28 mouse cellular contexts compared by ENCODE assay signal in the genomic region with DNA sequence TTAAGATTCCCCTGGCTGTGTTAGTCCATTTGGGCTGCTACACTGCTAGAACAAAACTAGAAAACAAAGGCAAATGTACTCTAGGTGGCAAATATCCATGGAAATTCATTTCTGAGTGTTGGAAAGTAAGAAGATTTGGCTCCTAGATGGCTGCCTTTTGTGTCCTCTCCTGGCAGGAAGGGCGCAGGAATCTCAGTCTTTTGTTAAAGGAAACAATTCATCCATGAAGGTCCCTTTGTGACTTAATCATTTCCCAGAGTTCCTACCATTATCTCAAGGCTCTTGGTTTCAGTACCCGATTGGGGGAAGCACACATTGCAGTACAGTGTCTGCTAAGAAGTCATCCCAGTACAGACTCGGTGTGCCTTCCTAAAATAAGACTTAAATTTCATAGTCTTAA. TPM values are rescaled to one million over a fixed set of nuclear protein-coding genes. Genes with fewer than 3 reads are reported as not detected.
A peak's percentile ranks its signal among the peaks of the same experiment; 100 is the strongest.
DNase-seq lines count a peak whose midpoint lies in the region; ATAC-seq and TF ChIP-seq lines count a peak whose summit lies in the region.
"Had no signal": no experiment of that assay in that cellular context is flagged by ENCODE, and none has a peak within 500 bp of the region (broad histone marks: within the 10 kb centered on the region; RNA-seq: fewer than 3 reads in every experiment).

No protein-coding gene starts in this region.

- H3K36me3 ChIP-seq in lung, postnatal 0 days (ENCODE audit: insufficient read depth, low read length): peaks cover 11% of the 10 kb centered on the region
- H3K36me3 ChIP-seq in ES-E14 (ENCODE audit: control insufficient read depth, insufficient read depth, low read length, poor library complexity, severe bottlenecking): peaks cover 5% of the 10 kb centered on the region

- no peaks in the 10 kb centered on the region for H3K4me1 ChIP-seq in lung, postnatal 0 days (ENCODE audit: insufficient read depth, low read depth, low read length)
- H3K4me1 ChIP-seq in ES-E14 (ENCODE audit: control insufficient read depth in 2 of 2, insufficient read depth in 2 of 2, low read length in 2 of 2, poor library complexity in 1 of 2): no peaks in the 10 kb centered on the region
- H3K4me1 ChIP-seq: embryonic facial prominence, embryonic 15.5 days; forebrain, embryonic 12.5 days; heart, embryonic 12.5 days had no signal

- no peak for TF ChIP-seq CTCF in lung, postnatal 0 days (IDR thresholded peaks at IDR 0.05)

- H3K9ac ChIP-seq in lung, postnatal 0 days (replicated peaks; ENCODE audit: low read depth): no peak overlapping the region
- no peak overlapping the region for H3K9ac ChIP-seq in ES-E14 (ENCODE audit: insufficient read depth, low read depth, low read length, poor library complexity, severe bottlenecking)
- H3K9ac ChIP-seq: embryonic facial prominence, embryonic 15.5 days; forebrain, embryonic 12.5 days; forebrain, postnatal 0 days; heart, embryonic 12.5 days had no signal

- H3K4me2 ChIP-seq in lung, postnatal 0 days (replicated peaks; ENCODE audit: low read depth, low read length): no peak overlapping the region
- H3K4me2 ChIP-seq: embryonic facial prominence, embryonic 15.5 days; forebrain, embryonic 12.5 days; heart, embryonic 12.5 days had no signal

- no peak for DNase-seq in lung, postnatal 0 days (ENCODE audit: low spot score)
- DNase-seq in lung, postnatal 25 days (ENCODE audit: low spot score): no peak
- DNase-seq in ES-E14 (ENCODE audit: low read depth, low spot score) (peak; percentile 28), R1 (ENCODE audit: low read depth, low spot score) (peak; percentile 81)
- DNase-seq in embryo, embryonic 11 days: peak; percentile 7
- no peak for DNase-seq in gastrocnemius, postnatal 25 days
- DNase-seq: adrenal gland, adult 2 months; adrenal gland, postnatal 36 days; cerebellum, adult 2 months; cerebellum, postnatal 10 days; forebrain, postnatal 0 days; gastrocnemius, postnatal 14 days had no signal

- peak; percentile 28; the same call in 1 of the 2 replicates for ATAC-seq in lung, postnatal 0 days
- ATAC-seq in erythroid progenitor cell, adult 5-6 weeks (replicated peaks; ENCODE audit: low FRiP score, poor library complexity, severe bottlenecking): no peak
- ATAC-seq: forebrain, postnatal 0 days; hindbrain, embryonic 16.5 days; inflammation-experienced regulatory T-cells, adult 6 months; intestine, postnatal 0 days had no signal

- in situ Hi-C loops in ES-E14 (cut with MboI; ENCODE audit: low sequenced_read_pairs in 2 of 2, unreplicated experiment in 2 of 2): no loop called here

- WGBS in lung, postnatal 0 days: 79% methylated on average over 3 of the region's 3 CpGs

- H3K9me3 ChIP-seq in lung, postnatal 0 days (ENCODE audit: low read length): no peaks in the 10 kb centered on the region
- H3K9me3 ChIP-seq in ES-E14 (ENCODE audit: control insufficient read depth, insufficient read depth, low read depth, low read length): no peaks in the 10 kb centered on the region
- H3K9me3 ChIP-seq: embryonic facial prominence, embryonic 15.5 days; forebrain, embryonic 12.5 days; G1E; heart, embryonic 12.5 days had no signal

- no peaks in the 10 kb centered on the region for H3K27me3 ChIP-seq in lung, postnatal 0 days (replicated peaks; ENCODE audit: insufficient read depth, low read length)
- H3K27me3 ChIP-seq: embryonic facial prominence, embryonic 15.5 days; forebrain, embryonic 12.5 days; heart, embryonic 12.5 days had no signal

- H3K4me3 ChIP-seq in lung, postnatal 0 days (ENCODE audit: low read depth, low read length): no peak overlapping the region
- H3K4me3 ChIP-seq in ES-E14 (ENCODE audit: insufficient read depth in 1 of 2, low read depth in 1 of 2, low read length in 2 of 2, poor library complexity in 1 of 2, severe bottlenecking in 1 of 2): no peak overlapping the region
- H3K4me3 ChIP-seq: embryonic facial prominence, embryonic 15.5 days; erythroblast, embryonic 14.5 days; forebrain, embryonic 12.5 days; heart, embryonic 12.5 days had no signal

- H3K27ac ChIP-seq in lung, postnatal 0 days (ENCODE audit: low read length): no peak overlapping the region
- no peak overlapping the region for H3K27ac ChIP-seq in ES-E14 (ENCODE audit: insufficient read depth, low read depth, low read length, poor library complexity, severe bottlenecking)
- H3K27ac ChIP-seq: embryonic facial prominence, embryonic 15.5 days; forebrain, embryonic 12.5 days had no signal

- no peak for TF ChIP-seq EP300 in lung, postnatal 0 days (IDR thresholded peaks at IDR 0.05)

TF ChIP-seq in ES-E14, 5 proteins besides CTCF, POLR2A, EP300 and RAD21:
- TF ChIP-seq ZC3H11A (IDR thresholded peaks at IDR 0.05; ENCODE audit: borderline replicate concordance, low read depth, low read length) (no peak), CHD2 (IDR thresholded peaks at IDR 0.05; ENCODE audit: low read depth, low read length) (no peak), ZNF384 (IDR thresholded peaks at IDR 0.05; ENCODE audit: low read depth, low read length) (no peak)

RNA-seq across cellular contexts. Expression of gene Erlin1, which starts 16.7 kb away (rescaled TPM):
- polyA plus RNA-seq in lung, postnatal 0 days (2015; fragmentation: Nextera tagmentation; extraction: Ambion mirVana): 22.7 and 26.9 TPM in 2 replicates
- total RNA-seq in ES-E14 (2012; rRNA removed): 20.9 and 22.7 TPM in 2 replicates
- total RNA-seq in erythroid progenitor cell, adult 5-6 weeks (2015; ENCODE audit: low replicate concordance): 6.3 and 10.5 TPM in 2 replicates
- 1.9 and 2.7 TPM in 2 replicates for total RNA-seq in erythroid progenitor cell, adult 5-6 weeks (2017; ENCODE audit: low replicate concordance)
- 1 to 10 TPM; 3.4 to 4.8 TPM for total RNA-seq in gastrocnemius, postnatal 25 days (2021)

RNA-seq across cellular contexts. Expression of gene Chuk, which starts 21.0 kb away (rescaled TPM):
- polyA plus RNA-seq in lung, postnatal 0 days (2015; fragmentation: Nextera tagmentation; extraction: Ambion mirVana): 32.8 and 33.4 TPM in 2 replicates
- 52.9 and 57.4 TPM in 2 replicates for total RNA-seq in ES-E14 (2012; rRNA removed)
- total RNA-seq in erythroid progenitor cell, adult 5-6 weeks (2015; ENCODE audit: low replicate concordance): 37.1 and 52.8 TPM in 2 replicates
- 64.1 and 90.7 TPM in 2 replicates for total RNA-seq in erythroid progenitor cell, adult 5-6 weeks (2017; ENCODE audit: low replicate concordance)
- 10 to 100 TPM; 14.9 to 17.4 TPM for total RNA-seq in gastrocnemius, postnatal 25 days (2021)

RNA-seq across cellular contexts. Expression of gene Cwf19l1, which starts 49.4 kb away (rescaled TPM):
- 14.2 and 18.5 TPM in 2 replicates for polyA plus RNA-seq in lung, postnatal 0 days (2015; fragmentation: Nextera tagmentation; extraction: Ambion mirVana)
- total RNA-seq in ES-E14 (2012; rRNA removed): 17.9 and 18.6 TPM in 2 replicates
- 5.4 and 23.1 TPM in 2 replicates for total RNA-seq in erythroid progenitor cell, adult 5-6 weeks (2015; ENCODE audit: low replicate concordance)
- total RNA-seq in erythroid progenitor cell, adult 5-6 weeks (2017; ENCODE audit: low replicate concordance): 4.1 and 8.6 TPM in 2 replicates
- 1 to 10 TPM; 4.0 to 5.7 TPM for total RNA-seq in gastrocnemius, postnatal 25 days (2021)

RNA-seq across cellular contexts. Expression of gene Cyp2c23, which starts 57.3 kb away (rescaled TPM):
- 0.56 and 0.80 TPM in 2 replicates for polyA plus RNA-seq in lung, postnatal 0 days (2015; fragmentation: Nextera tagmentation; extraction: Ambion mirVana)
- total RNA-seq in ES-E14 (2012; rRNA removed): 0.31 and 0.74 TPM in 2 replicates
- total RNA-seq in erythroid progenitor cell, adult 5-6 weeks (2015; ENCODE audit: low replicate concordance): not detected in 2 replicates
- total RNA-seq in erythroid progenitor cell, adult 5-6 weeks (2017; ENCODE audit: low replicate concordance): not detected in 2 replicates
- total RNA-seq in gastrocnemius, postnatal 25 days (2021): not detected
- total RNA-seq: common myeloid progenitor, adult 5-6 weeks; forebrain, postnatal 0 days; gastrocnemius, postnatal 14 days; granulocyte monocyte progenitor cell, adult 5-6 weeks; heart, adult 8-10 months; heart, postnatal 25 days had no signal
- polyA plus RNA-seq: cerebellum, adult 2 months; embryonic facial prominence, embryonic 11.5 days; embryonic facial prominence, embryonic 15.5 days; erythroblast, embryonic 14.5 days; forebrain, embryonic 12.5 days; forebrain, postnatal 0 days; G1E; heart, embryonic 16.5 days; hindbrain, embryonic 11.5 days; hindbrain, embryonic 16.5 days; inflammation-experienced regulatory T-cells, adult 6 months had no signal

RNA-seq across cellular contexts. Expression of gene Bloc1s2, which starts 60.0 kb away (rescaled TPM):
- polyA plus RNA-seq in lung, postnatal 0 days (2015; fragmentation: Nextera tagmentation; extraction: Ambion mirVana): 62.0 and 63.5 TPM in 2 replicates
- 77.2 and 80.5 TPM in 2 replicates for total RNA-seq in ES-E14 (2012; rRNA removed)
- 32.1 and 50.7 TPM in 2 replicates for total RNA-seq in erythroid progenitor cell, adult 5-6 weeks (2015; ENCODE audit: low replicate concordance)
- total RNA-seq in erythroid progenitor cell, adult 5-6 weeks (2017; ENCODE audit: low replicate concordance): 8.8 and 13.7 TPM in 2 replicates
- total RNA-seq in gastrocnemius, postnatal 25 days (2021): 10 to 100 TPM; 12.7 to 13.5 TPM

Comparison
In these comparisons a context has a peak if more than half of its experiments do, and no peak if none do; other contexts are left out.
1. DNase-seq: peak in ES-E14 (single experiment), R1 (single experiment) and embryo, embryonic 11 days (single experiment); none in lung, postnatal 0 days (single experiment), lung, postnatal 25 days (single experiment) and gastrocnemius, postnatal 25 days (single experiment).